Mouse (Mus musculus) heart, postnatal 10 days (tissue): ENCODE results near the gene Ipo11. TPM values are rescaled to one million over a fixed set of nuclear protein-coding genes. Genes with fewer than 3 reads are reported as not detected.
A peak's percentile ranks its signal among the peaks of the same experiment; 100 is the strongest.

ENCODE experiments used
- DNase-seq, 2 experiments: peaks; one replicate each; pipeline ENCODE4 v3.0.0; 2021
- intact Hi-C: fragments of 180-260 bp; cut with DNase I; formaldehyde crosslinking; loops from one replicate; pipeline ENCODE4 v1.15.1; 2025
- total RNA-seq, 2 experiments: library from RNA; stranded (reverse); gene quantifications; 2 replicates each; pipeline ENCODE4 v1.2.3; 2021

Ipo11 gene
- total RNA-seq, 2 experiments from 2014 or later, result 26.9 to 27.4 TPM

DNA sequence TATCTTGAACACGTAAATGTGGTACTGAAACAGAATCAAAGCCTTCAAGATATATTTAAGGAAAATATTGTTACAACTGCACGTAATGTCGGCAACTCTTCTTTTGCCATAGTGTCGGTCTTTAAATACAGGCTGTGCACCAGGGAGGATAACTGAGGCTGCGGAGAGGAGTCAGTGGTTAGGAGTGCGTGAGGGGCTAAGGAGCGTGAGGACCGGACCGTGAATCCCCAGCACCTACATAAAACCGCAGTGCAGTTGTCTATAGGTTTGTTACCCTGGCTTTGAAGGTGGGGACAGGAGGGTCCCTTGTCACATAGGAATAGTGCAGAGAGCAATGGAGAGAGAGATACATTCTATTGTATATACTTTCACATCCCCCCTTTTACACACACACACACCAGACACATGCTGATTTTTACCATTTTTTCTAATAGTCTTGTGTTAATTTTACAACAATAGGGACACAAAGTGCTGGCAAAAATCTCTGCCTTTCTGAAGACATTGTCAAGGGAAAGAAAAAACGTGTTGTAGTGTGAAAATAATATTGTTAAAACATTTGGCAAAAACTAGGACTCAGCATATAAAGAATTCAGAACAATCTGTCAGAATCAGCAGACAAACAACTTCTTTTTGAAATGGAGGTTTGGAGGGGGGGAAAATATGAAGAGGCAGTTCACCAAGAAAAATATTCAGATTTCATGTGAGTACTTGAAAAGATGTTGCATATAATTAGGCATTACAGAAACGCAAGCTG is 113.5 kb downstream of the Ipo11 start:
- DNase-seq, result no peak
- intact Hi-C loops, result no loop called here

DNA sequence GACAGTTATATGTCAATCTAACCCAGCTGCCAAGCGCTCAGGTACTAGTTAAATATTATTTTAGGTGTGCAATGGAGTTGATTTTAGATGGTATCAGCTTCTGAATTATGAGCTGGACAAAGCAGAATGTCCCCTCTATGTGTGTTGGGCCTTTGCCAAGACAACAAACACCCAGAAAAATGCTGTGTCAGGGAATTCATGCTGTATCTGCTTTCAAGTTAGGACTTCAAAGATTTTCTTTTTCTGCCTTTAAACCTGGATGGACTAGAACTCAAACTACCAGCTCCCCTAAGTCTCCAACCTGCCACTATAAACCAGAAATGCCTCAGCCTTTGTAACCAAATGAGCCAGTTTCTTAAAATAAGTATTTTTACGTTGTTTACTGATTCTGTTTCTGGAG is 116.6 kb downstream of the Ipo11 start:
- intact Hi-C loops, result no loop called here
- no peak for DNase-seq

DNA sequence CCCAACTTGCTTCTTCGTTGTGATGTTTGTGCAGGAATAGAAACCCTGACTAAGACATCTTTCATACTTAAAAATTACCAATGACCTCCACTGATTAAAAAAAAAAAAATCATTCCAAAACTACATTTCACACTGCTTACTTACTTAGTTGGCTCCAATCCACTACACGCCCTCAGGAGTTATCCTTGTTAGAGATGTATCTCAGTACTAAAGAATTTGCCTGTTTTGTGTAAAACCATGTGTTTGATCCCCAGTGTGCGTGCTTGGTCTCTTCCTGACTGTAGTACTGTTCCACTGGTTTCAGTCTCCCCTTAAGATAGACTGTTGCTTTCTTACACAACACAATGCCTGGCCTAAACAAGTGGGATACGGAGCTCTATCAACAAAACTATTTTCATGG is 117.0 kb downstream of the Ipo11 start:
- intact Hi-C loops, result no loop called here
- DNase-seq, result no peak

DNA sequence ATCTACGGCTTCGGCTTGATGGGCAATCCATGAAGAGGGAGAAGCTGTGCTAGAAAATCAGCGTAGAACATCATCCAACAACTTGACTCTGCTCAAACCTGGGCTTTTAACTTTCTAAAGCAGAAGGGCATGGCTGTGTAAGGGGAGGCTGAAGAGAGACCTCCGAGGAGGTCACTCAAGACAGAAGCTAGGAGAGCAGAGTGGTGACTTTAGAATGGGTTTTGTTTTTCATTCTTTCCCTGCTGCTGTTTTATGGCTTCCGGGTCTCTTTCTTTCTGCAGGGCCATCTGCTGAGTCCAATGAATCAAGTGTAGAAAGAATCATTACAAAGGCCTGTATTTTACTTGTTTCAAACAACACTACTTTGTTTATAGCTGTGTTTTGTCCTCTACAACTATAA is 119.7 kb downstream of the Ipo11 start:
- intact Hi-C loops, result no loop called here

DNA sequence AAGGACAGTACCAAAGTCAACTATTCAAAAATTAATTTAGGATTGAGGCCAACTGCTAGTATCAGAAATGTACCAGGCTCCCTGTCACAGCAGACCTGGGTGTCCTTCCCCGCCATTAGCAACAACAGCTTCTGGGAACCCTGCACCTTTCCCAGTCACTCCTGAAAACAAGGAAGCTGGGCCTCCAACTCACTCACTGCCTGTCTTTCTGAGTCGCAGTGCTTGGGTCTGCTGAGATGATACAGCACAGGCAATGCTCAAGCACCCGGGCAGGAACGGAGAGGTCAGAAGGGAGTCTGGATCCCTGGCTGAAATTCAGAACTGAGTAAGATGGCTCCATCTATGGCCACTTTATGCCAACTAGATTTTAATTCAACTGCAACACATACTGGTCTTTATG is 123.2 kb downstream of the Ipo11 start:
- no peak for DNase-seq

More for the DNA sequence above, 119.7 kb downstream of the Ipo11 start:
- DNase-seq, result no peak

DNA sequence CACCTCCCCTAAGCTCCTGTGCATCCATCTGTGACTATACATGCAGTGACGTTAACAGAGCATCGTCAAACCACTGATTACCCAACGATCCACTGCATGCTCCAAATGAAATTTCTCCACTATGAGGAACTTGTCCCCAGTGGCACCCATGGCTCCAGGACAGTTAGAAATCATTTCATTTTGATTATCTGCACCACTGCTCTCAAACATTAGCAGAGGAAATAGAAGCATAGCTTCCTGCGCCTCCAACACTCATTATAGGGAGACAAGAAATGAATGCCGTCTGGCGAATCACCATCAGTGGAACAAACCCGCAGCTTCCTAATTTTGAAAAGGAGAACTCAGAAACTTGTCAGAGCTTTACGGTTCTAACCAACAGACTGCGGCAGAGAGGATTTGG is 123.7 kb downstream of the Ipo11 start:
- peak in 1 of 2 experiments; percentile 12 for DNase-seq
- intact Hi-C loops, result no loop called here

More for the DNA sequence above, 123.2 kb downstream of the Ipo11 start:
- intact Hi-C loops, result no loop called here

DNA sequence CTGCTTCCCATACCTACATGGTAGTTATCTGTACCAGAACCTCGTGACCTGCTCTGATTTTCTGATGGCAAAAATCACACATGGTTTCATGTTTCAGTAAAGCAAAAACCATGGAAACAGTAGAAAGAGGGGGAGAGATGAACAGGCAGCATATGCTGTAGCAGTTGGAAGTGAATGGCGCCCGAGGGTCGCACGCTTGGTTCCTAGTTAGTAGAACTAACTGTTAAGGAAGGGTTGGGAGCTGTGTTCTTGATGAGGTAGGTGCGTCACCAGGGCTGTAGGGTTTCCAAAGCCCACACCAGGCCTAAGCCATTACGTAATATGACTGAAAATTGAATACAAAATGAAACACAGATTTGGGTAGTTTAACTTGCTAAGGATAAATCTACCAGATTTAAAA is 126.6 kb downstream of the Ipo11 start:
- intact Hi-C loops, result no loop called here
- no peak for DNase-seq

DNA sequence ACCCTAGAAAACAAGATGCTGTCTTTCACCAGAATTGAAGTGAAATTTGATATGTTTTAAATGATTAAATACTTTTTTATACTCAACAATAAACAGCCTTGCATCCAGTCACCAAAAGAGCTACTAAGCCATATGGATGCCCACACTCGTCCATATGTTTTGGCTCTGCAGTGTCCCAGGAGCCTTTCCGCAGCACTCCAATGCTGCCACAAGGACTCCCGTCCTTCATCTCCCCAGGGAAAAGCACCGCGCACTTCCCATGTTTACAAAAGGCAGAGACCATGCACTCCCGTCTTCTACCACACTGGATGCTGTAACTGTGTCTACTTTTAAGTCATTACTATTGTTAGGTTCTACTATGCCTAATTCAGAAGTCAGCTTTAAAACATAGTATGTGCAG is 127.9 kb downstream of the Ipo11 start:
- intact Hi-C loops, result no loop called here
- no peak for DNase-seq

DNA sequence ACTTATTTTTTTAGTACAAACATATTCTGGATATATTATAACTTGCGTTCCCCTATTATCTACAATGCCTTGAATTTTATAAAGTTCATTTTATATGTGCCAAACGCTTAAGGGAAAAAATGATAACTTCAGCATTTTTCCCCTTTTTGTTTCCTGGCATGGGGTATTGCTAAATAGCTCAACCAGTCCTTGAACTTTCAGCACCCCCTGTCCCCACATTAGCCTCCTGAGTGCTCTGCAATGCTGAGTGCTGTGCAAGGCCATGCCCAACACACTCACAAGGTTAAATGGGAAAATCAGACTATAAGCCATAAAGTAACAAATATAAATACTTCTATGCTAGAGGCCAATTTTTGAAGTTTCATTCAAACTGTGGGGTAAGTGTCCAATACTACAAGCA is 128.4 kb downstream of the Ipo11 start:
- DNase-seq, result no peak
- intact Hi-C loops, result no loop called here

DNA sequence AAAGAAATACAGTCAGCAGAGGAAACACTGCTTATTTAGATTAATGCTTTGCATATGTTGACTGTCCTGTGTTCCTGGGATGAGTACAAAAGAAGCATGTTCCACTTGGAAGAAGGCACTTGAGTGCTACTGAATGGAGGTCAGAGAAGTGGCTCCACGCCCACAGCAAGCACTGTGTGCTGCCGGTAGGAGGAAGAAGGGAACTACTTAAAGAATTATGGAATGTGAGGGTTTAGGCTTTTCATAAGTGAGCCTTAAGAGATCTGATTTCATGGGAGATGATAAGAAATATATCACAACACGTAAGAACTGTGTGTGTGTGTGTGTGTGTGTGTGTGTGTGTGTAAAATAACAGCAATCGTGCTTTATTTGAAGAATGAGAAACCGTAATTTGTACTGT is 129.5 kb downstream of the Ipo11 start:
- no peak for DNase-seq
- intact Hi-C loops, result no loop called here

DNA sequence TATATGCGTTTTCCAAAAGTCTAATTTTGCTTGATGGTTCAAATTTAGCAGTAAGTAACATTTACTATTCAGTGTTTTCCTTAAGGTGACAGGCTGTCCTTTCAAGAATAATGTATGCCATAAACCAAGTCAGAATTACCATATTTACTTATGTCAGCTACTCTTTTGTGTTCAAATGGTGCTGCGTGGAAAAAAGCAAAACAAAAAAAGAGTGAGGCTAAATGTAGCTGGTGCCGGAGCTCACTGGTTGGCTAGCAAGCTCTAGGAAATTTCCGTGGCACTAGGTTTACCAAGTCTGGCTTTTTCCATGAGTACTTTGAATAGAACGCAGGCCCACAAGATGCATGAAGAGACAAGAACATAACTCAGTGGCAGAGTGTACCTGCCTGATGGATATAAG is 131.6 kb downstream of the Ipo11 start:
- no peak for DNase-seq
- intact Hi-C loops, result no loop called here

DNA sequence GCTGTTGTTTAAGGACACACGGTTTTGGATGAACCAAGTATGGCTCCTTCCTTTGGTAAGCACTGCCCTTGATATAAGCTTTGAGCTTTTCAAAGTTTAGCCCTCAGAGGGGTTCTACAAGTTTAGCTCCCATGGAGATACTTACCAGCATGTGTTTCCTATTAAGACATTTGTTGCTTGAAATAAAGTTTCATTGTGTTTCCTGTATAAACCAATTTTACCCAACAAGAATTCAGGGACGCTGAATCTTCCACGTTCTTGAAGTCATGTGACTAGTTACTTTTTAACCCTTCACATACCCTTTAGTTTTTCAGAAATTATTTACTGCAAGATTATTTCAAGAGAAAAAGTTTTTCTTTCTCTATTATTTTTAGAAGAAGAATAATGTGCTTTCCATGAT is 138.7 kb downstream of the Ipo11 start:
- intact Hi-C loops, result no loop called here
- no peak for DNase-seq

DNA sequence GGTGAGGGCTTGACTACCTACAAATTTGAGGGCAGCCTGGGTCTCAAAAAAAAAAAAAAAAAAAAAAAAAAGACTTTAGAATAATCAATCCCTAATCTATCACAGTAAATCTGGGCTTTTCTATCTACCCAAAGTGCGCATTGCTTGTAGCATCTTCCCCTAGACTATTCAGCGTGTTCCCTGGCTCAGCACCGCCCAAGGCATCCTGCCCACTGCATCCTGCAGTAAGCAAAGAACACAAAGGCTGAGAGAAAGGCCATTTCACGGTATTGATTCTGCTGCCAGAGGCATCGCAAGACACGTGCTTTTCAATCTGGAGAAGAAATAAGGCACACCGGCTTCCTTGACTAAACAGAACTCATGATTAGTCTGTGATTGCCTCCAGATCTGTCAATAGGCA is 147.9 kb downstream of the Ipo11 start:
- intact Hi-C loops, result no loop called here

DNA sequence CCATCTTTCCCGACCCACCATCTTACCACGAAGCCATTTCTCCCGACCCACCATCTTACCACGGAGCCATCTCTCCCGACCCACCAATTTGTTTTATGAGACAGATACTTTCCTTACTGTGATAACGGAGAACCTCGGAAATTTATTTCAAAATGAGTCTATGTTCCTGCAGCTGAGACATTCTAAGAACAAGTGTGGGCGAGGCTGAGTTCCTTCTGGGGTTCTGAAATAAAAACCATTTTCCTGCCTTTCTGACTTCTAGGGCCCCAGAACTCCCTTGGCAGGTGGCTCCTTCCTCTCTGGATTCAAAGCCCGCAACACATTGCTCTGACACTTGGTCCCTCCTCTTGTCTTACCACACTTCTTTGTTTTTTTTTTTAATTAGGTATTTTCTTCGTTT is 168.0 kb downstream of the Ipo11 start:
- intact Hi-C loops, result no loop called here
- no peak for DNase-seq

More for the DNA sequence above, 147.9 kb downstream of the Ipo11 start:
- DNase-seq, result no peak

DNA sequence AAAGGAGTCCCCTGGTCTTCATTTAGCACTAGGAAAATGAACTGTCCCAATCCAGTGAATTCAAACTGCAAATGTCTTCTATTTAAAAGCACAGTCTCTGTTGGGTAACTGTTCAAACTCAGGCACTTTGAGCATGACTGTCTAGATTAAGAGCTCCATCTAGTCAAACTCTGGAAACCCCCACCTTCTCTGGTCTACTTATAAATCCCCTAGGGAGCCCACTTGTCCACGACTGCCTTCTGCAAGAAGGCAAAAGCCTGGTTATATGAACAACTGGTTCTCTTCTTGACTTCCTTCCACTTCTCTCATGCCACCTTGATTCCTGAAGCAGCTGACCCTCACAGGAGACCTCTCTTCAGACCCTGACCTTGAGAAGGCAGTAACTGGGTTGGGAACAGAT is 174.1 kb downstream of the Ipo11 start:
- no peak for DNase-seq
- intact Hi-C loops, result no loop called here

DNA sequence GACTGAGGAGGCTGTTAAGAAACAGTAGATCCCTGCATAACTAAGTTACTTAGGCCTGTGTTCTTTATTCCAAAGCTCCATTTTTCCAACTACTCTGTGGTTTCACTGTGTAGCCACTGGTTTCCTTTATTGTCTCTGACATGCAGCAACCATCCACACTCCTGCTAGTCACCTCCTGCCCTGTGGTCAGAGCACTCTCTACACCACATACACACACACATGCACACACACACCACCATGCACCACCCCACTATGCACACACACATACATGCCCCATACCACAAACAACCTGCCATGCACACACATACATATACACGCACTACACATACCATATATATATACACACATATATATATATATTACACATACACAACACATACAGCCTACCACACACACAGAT is 175.1 kb downstream of the Ipo11 start:
- intact Hi-C loops, result no loop called here
- DNase-seq, result no peak

DNA sequence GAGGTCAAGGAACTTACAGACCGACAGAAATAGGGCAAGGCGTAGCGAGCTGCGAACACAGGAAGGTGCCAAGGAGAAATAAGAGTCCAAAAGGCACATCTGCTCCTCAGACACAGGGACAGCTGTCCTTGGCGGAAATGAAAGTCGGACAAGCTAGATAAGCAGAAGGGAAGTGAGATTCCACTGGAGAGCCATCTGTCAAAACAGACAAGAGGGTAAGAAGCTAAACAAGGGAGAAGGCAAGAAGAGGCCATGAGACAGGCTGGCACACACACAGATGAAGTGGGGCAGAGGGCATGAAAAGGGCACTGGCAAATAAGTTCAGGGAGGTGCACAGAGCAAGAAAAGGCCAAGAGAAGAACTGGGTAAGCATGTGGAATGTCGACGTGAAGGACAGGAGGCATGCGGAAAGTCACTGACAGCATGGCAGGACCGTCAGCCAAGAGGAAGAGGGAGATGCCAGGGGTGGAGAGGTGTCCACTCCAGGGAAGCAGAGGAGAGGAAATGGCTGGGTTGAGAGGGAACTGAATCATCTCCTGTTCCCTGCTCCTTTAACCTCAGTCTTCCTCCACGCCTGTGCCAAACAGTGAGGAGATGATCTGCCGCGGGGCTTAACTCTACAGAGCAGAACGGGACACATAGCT is 176.4 kb downstream of the Ipo11 start:
- peak; percentile 27 to 49 for DNase-seq
- intact Hi-C loops, result no loop called here

DNA sequence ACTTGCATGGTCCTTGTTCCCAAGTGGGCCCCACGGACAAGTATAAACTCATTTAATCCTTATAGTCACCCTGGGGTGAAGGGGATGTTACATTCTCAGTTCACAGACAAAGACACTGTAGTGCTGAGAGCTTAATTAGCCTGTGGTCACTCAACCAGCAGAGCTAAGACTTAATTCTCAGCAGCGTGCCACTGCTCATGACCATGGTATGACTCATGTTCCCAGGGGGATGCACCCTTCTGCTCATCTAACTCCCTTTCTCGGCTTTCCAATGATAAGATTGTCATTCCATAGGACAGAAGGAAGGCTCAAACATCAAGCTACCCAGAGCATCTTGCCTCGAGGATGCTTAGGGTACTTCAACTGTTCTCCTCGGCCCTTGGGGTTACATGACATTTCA is 180.9 kb downstream of the Ipo11 start:
- intact Hi-C loops, result no loop called here

DNA sequence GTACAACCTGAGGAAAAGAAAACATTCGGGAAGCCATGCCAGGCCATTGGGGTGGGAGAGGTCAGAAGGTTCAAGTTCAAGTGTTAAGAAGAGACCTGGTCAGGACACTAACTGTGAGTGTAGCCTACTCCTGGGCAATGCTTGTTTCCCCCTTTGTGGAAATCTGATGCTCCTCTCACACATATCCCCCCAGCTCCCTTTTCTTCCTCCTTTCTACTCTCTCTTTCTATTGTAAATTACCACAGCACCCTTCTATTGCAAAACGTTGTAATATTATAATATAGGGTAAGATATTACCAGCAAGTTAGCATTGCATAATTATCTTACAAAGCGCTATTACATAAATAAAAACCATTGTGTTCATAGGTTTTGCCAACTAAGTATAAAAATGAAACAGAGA is 182.5 kb downstream of the Ipo11 start:
- no peak for DNase-seq
- intact Hi-C loops, result no loop called here

More for the DNA sequence above, 180.9 kb downstream of the Ipo11 start:
- DNase-seq, result no peak

DNA sequence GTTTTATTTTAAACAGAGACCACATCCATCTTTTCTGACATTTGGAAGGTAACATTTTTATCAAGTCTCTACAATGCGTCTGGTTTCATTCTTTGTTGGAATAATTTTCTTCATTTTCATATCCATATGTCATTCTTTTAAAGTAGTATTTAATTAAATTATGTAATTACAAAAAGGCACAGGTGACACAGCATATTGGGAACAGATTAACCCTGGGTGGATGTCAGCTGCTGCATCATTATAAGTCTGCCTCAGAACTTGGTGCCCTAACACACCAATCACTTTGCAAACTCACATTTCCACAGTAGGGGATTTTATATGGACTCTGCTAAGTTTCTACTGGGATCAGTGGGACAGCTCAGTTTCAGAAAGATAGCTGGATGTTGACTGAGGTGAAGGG is 184.8 kb downstream of the Ipo11 start:
- intact Hi-C loops, result no loop called here
- no peak for DNase-seq

DNA sequence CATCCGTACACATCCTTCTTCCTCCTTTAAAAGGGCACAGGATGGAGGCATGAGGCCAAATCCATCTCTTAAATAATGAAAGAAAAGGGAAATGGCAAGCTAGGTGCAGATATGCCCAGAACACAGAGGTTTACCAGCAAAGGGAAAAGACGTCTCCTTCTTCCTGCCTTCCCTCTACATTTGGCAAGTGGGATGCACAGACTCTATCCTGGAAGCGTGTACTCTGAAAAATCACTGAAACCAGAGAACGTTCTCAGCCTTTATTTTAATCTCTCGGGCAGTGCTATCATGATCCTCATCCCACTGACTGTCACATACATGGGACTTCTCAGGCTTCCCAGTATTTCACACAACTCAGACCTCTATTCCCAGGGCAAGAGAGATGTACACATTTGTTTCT is 189.9 kb downstream of the Ipo11 start:
- intact Hi-C loops, result no loop called here
- DNase-seq, result no peak

DNA sequence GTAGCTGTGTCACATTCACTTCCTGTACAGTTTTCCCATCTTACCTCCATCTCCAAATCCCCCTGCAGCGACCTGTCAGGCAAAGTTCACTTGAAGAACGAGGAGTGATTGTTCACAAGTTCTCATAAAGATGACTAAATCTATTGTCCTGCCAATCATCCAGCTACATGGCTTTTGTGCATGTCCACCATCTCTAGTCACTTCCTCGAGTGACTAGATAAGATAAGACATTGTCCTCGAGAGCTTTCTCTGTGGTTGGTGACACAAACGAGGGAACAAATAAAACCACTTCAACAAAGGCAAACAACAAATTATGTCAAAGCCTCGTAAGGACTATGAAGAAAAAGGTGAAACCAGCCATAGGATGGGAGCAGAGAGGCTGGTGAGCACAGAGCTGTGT is 191.6 kb downstream of the Ipo11 start:
- intact Hi-C loops, result no loop called here
- no peak for DNase-seq
